Mouse (Mus musculus) midbrain, embryonic 12.5 days (tissue): ENCODE results near the gene Zpbp. TPM values are rescaled to one million over a fixed set of nuclear protein-coding genes. Genes with fewer than 3 reads are reported as not detected.

Experiments
- ATAC-seq: fragments of 200-750 bp; cut with Nextera tagmentation; 2 replicates; pipeline ENCODE4 v1.8.0; 2017; ENCODE audit warnings: low read depth, moderate TSS enrichment, moderate library complexity; ENCODE audit not compliant: low FRiP score
- H3K27ac ChIP-seq: fragments of 300-500 bp; sonication (generic); replicated peaks from 2 replicates; pipeline ENCODE4 v1.5.1; 2016; ENCODE audit warnings: mild to moderate bottlenecking
- H3K27me3 ChIP-seq: fragments of 300-500 bp; sonication (generic); 2 replicates; pipeline ENCODE4 v1.6.1; 2016; ENCODE audit warnings: mild to moderate bottlenecking
- H3K36me3 ChIP-seq: fragments of 300-500 bp; sonication (generic); 2 replicates; pipeline ENCODE4 v1.6.1; 2016
- H3K4me1 ChIP-seq: fragments of 300-500 bp; sonication (generic); 2 replicates; pipeline ENCODE4 v1.6.1; 2016
- H3K4me2 ChIP-seq: fragments of 300-500 bp; sonication (generic); replicated peaks from 2 replicates; pipeline ENCODE4 v1.6.1; 2016; ENCODE audit warnings: mild to moderate bottlenecking, moderate library complexity
- H3K4me3 ChIP-seq: fragments of 300-500 bp; sonication (generic); 2 replicates; pipeline ENCODE4 v1.5.1; 2016; ENCODE audit warnings: mild to moderate bottlenecking
- H3K9ac ChIP-seq: fragments of 300-500 bp; sonication (generic); replicated peaks from 2 replicates; pipeline ENCODE4 v1.6.1; 2016; ENCODE audit warnings: mild to moderate bottlenecking, moderate library complexity
- H3K9me3 ChIP-seq: fragments of 300-500 bp; sonication (generic); 2 replicates; pipeline ENCODE4 v1.6.1; 2016; ENCODE audit warnings: mild to moderate bottlenecking
- WGBS: fragments of 180-500 bp; shearing (Covaris S2); methylation state at CpG from one replicate; pipeline ENCODE4 v1.1.7; 2016; 5-methylcytosine and 5-hydroxymethylcytosine counted together
- polyA plus RNA-seq: library from polyadenylated mRNA; unstranded; fragments of >200 nt; fragmentation: Nextera tagmentation; extraction: Ambion mirVana; gene quantifications from 2 replicates; pipeline ENCODE4 v1.2.1, GENCODE M21; 2016

Zpbp gene
- polyA plus RNA-seq, 1 experiment from 2014 or later = 0.92 TPM

- no peak for ATAC-seq
- no peaks in the 10 kb centered on the region for H3K36me3 ChIP-seq
- WGBS = 94% methylated on average over 10 of the region's 10 CpGs
These were observed 69.0 kb downstream of the Zpbp start for GRCm38 (mm10) chr11:11393164-11393563.

GRCm38 (mm10) chr11:11371305-11371704, 90.9 kb downstream of the Zpbp start:
- Histone ChIP-seq H3K9me3 (no peaks in the 10 kb centered on the region), H3K9ac (no peak overlapping the region), H3K4me1 (no peaks in the 10 kb centered on the region), H3K27ac (no peak overlapping the region), H3K36me3 (no peaks in the 10 kb centered on the region), H3K4me2 (no peak overlapping the region), H3K4me3 (no peak overlapping the region), H3K27me3 (no peaks in the 10 kb centered on the region)
- ATAC-seq = no peak
- 94% methylated on average over 5 of the region's 5 CpGs for WGBS

More at GRCm38 (mm10) chr11:11393164-11393563, 69.0 kb downstream of the Zpbp start:
- Histone ChIP-seq H3K9me3 (no peaks in the 10 kb centered on the region), H3K4me2 (no peak overlapping the region), H3K4me1 (no peaks in the 10 kb centered on the region), H3K27me3 (no peaks in the 10 kb centered on the region), H3K27ac (no peak overlapping the region), H3K4me3 (no peak overlapping the region), H3K9ac (no peak overlapping the region)

- Histone ChIP-seq H3K9me3 (no peaks in the 10 kb centered on the region), H3K4me3 (no peak overlapping the region), H3K27me3 (no peaks in the 10 kb centered on the region), H3K9ac (no peak overlapping the region), H3K36me3 (no peaks in the 10 kb centered on the region), H3K4me1 (no peaks in the 10 kb centered on the region), H3K4me2 (no peak overlapping the region), H3K27ac (no peak overlapping the region)
- ATAC-seq = no peak
- 91% methylated on average over 3 of the region's 3 CpGs for WGBS
These were observed 178.7 kb downstream of the Zpbp start for GRCm38 (mm10) chr11:11283512-11283911.

GRCm38 (mm10) chr11:11280128-11280527, 182.1 kb downstream of the Zpbp start:
- no peaks in the 10 kb centered on the region for H3K36me3 ChIP-seq
- H3K9me3 ChIP-seq = no peaks in the 10 kb centered on the region
- no peaks in the 10 kb centered on the region for H3K4me1 ChIP-seq
- no peak overlapping the region for H3K4me3 ChIP-seq
- H3K4me2 ChIP-seq = no peak overlapping the region
- no peak overlapping the region for H3K27ac ChIP-seq
- H3K9ac ChIP-seq = no peak overlapping the region
- ATAC-seq = no peak
- H3K27me3 ChIP-seq = no peaks in the 10 kb centered on the region

- Histone ChIP-seq H3K27me3 (no peaks in the 10 kb centered on the region), H3K4me3 (no peak overlapping the region), H3K36me3 (no peaks in the 10 kb centered on the region), H3K4me1 (no peaks in the 10 kb centered on the region), H3K4me2 (no peak overlapping the region), H3K9me3 (no peaks in the 10 kb centered on the region), H3K9ac (no peak overlapping the region), H3K27ac (no peak overlapping the region)
- WGBS = 94% methylated on average over 1 of the region's 1 CpGs
- no peak for ATAC-seq
These were observed 204.9 kb downstream of the Zpbp start for GRCm38 (mm10) chr11:11257348-11257747.

GRCm38 (mm10) chr11:11242694-11243377, 219.4 kb downstream of the Zpbp start:
- Histone ChIP-seq H3K27me3 (no peaks in the 10 kb centered on the region), H3K4me1 (no peaks in the 10 kb centered on the region), H3K36me3 (no peaks in the 10 kb centered on the region), H3K9ac (no peak overlapping the region), H3K4me3 (no peak overlapping the region), H3K4me2 (no peak overlapping the region), H3K27ac (no peak overlapping the region), H3K9me3 (no peaks in the 10 kb centered on the region)
- 75% methylated on average over 6 of the region's 6 CpGs for WGBS
- no peak for ATAC-seq

- Histone ChIP-seq H3K9me3 (no peaks in the 10 kb centered on the region), H3K4me1 (no peaks in the 10 kb centered on the region), H3K4me3 (no peak overlapping the region), H3K27ac (no peak overlapping the region), H3K36me3 (no peaks in the 10 kb centered on the region), H3K9ac (no peak overlapping the region), H3K4me2 (no peak overlapping the region), H3K27me3 (no peaks in the 10 kb centered on the region)
- WGBS = 86% methylated on average over 1 of the region's 1 CpGs
- no peak; the same call in 1 of the 2 replicates for ATAC-seq
These were observed 222.9 kb downstream of the Zpbp start for GRCm38 (mm10) chr11:11239346-11239745.

Other genes starting within 250 kb of the Zpbp start
- gene Spata48, start 314 bp downstream of the Zpbp start, polyA plus RNA-seq = 1.0 and 2.3 TPM in 2 replicates
- not detected in 2 replicates for gene 4930512M02Rik, start 165.4 kb upstream of the Zpbp start, polyA plus RNA-seq
- gene Ikzf1, start 222.6 kb upstream of the Zpbp start, polyA plus RNA-seq = 1.4 and 1.7 TPM in 2 replicates